ENCODE assay signal across 8 mouse cellular contexts in genomic region chr5:137782776-137783522, GRCm38 (mm10). TPM values are rescaled to one million over a fixed set of nuclear protein-coding genes. Genes with fewer than 3 reads are reported as not detected.
DNase-seq lines count a peak whose midpoint lies in the region; ATAC-seq and TF ChIP-seq lines count a peak whose summit lies in the region.

No protein-coding gene starts in this region.

- no peak overlapping the region for H3K9ac ChIP-seq in limb, embryonic 15.5 days

- no peak for TF ChIP-seq CTCF in testis, adult 2 months (IDR thresholded peaks at IDR 0.05; ENCODE audit: control insufficient read depth, insufficient read depth, insufficient replicate concordance, low read depth, low read length)

- no peaks in the 10 kb centered on the region for H3K9me3 ChIP-seq in limb, embryonic 15.5 days

- no peak for ATAC-seq in limb, embryonic 15.5 days (ENCODE audit: insufficient number of reproducible peaks, low FRiP score, low TSS enrichment, low read depth)

- no peak overlapping the region for H3K4me3 ChIP-seq in testis, adult 2 months (ENCODE audit: control insufficient read depth, low read depth, low read length)
- H3K4me3 ChIP-seq in limb, embryonic 15.5 days: peak overlapping the region; percentile 70; the same call in 1 of the 2 replicates

- no peaks in the 10 kb centered on the region for H3K27me3 ChIP-seq in testis, adult 2 months (ENCODE audit: control insufficient read depth, insufficient read depth, low read length)
- H3K27me3 ChIP-seq in limb, embryonic 15.5 days: no peaks in the 10 kb centered on the region

- no peaks in the 10 kb centered on the region; the same call in none of the 2 replicates for H3K36me3 ChIP-seq in testis, adult 2 months (ENCODE audit: control insufficient read depth, insufficient read depth, low read length)
- H3K36me3 ChIP-seq in limb, embryonic 15.5 days: peaks cover 43% of the 10 kb centered on the region

- 84% methylated on average over 13 of the region's 13 CpGs for WGBS in limb, embryonic 15.5 days

- no peak overlapping the region for H3K27ac ChIP-seq in testis, adult 2 months (ENCODE audit: control insufficient read depth, insufficient read depth, low read depth, low read length)
- no peak overlapping the region for H3K27ac ChIP-seq in limb, embryonic 15.5 days

- peak overlapping the region; percentile 90; the same call in 1 of the 2 replicates for H3K4me2 ChIP-seq in limb, embryonic 15.5 days

- peak; percentile 92 for DNase-seq in heart, adult 11 months
- DNase-seq in heart, adult 18-20 months: no peak
- no peak for DNase-seq in testis, postnatal 14 days (ENCODE audit: low spot score)
- no peak for DNase-seq in retina, embryonic 14.5 days (ENCODE audit: low spot score)
- DNase-seq in ovary, postnatal 10 days (ENCODE audit: low spot score): no peak
- DNase-seq in urinary bladder, postnatal 10 days (ENCODE audit: low spot score): no peak

- peak; percentile 45; the same call in 1 of the 2 replicates for TF ChIP-seq POLR2A in testis, adult 2 months (IDR thresholded peaks at IDR 0.05; ENCODE audit: control insufficient read depth, low read depth, low read length)

- peaks cover 17% of the 10 kb centered on the region for H3K4me1 ChIP-seq in testis, adult 2 months (ENCODE audit: control insufficient read depth, insufficient read depth, low read length)
- H3K4me1 ChIP-seq in limb, embryonic 15.5 days: peaks cover 47% of the 10 kb centered on the region

RNA-seq across cellular contexts. Expression of gene Ppp1r35, which starts 4.3 kb away (rescaled TPM):
- 10 to 100 TPM in 1 of 2 experiments, 1 to 10 TPM in 1; 9.9 to 12.0 TPM for total RNA-seq in heart, adult 18-20 months (2021)
- 48.3 and 60.4 TPM in 2 replicates for polyA plus RNA-seq in testis, adult 2 months (2012; rRNA removed)
- 22.2 and 27.8 TPM in 2 replicates for polyA plus RNA-seq in limb, embryonic 15.5 days (2015; fragmentation: Nextera tagmentation; extraction: Ambion mirVana)

RNA-seq across cellular contexts. Expression of gene Mepce, which starts 4.5 kb away (rescaled TPM):
- 10 to 100 TPM; 24.2 to 28.7 TPM for total RNA-seq in heart, adult 18-20 months (2021)
- polyA plus RNA-seq in testis, adult 2 months (2012; rRNA removed): 103 and 114 TPM in 2 replicates
- polyA plus RNA-seq in limb, embryonic 15.5 days (2015; fragmentation: Nextera tagmentation; extraction: Ambion mirVana): 8.7 and 9.2 TPM in 2 replicates

RNA-seq across cellular contexts. Expression of gene Zcwpw1, which starts 4.6 kb away (rescaled TPM):
- total RNA-seq in heart, adult 18-20 months (2021): under 1 TPM; 0.22 to 0.72 TPM
- polyA plus RNA-seq in testis, adult 2 months (2012; rRNA removed): 10.9 and 12.3 TPM in 2 replicates
- polyA plus RNA-seq in limb, embryonic 15.5 days (2015; fragmentation: Nextera tagmentation; extraction: Ambion mirVana): 19.7 and 24.4 TPM in 2 replicates

RNA-seq across cellular contexts. Expression of gene Tsc22d4, which starts 37.4 kb away (rescaled TPM):
- 100 to 1,000 TPM; 240 to 253 TPM for total RNA-seq in heart, adult 18-20 months (2021)
- 423 and 435 TPM in 2 replicates for polyA plus RNA-seq in testis, adult 2 months (2012; rRNA removed)
- 169 and 197 TPM in 2 replicates for polyA plus RNA-seq in limb, embryonic 15.5 days (2015; fragmentation: Nextera tagmentation; extraction: Ambion mirVana)

RNA-seq across cellular contexts. Expression of gene Nyap1, which starts 41.5 kb away (rescaled TPM):
- total RNA-seq in heart, adult 18-20 months (2021): 1 to 10 TPM in 1 of 2 experiments, under 1 TPM in 1; 0.79 to 1.1 TPM
- polyA plus RNA-seq in testis, adult 2 months (2012; rRNA removed): 0.97 and 0.98 TPM in 2 replicates
- 1.9 and 3.5 TPM in 2 replicates for polyA plus RNA-seq in limb, embryonic 15.5 days (2015; fragmentation: Nextera tagmentation; extraction: Ambion mirVana)

Comparison
In these comparisons a context has a peak if more than half of its experiments do, and no peak if none do; other contexts are left out.
1. RNA of gene Mepce, which starts 4.5 kb away (polyA plus RNA-seq): 103 to 114 TPM in testis, adult 2 months; 8.7 to 9.2 TPM in limb, embryonic 15.5 days; every median in the first group is over 10 times any median in the second.